Mouse (Mus musculus) left cerebral cortex, postnatal 36 days (tissue): Measurements from ENCODE around the gene Cx3cr1. TPM values are rescaled to one million over a fixed set of nuclear protein-coding genes. Genes with fewer than 3 reads are reported as not detected.

Experiments used
- DNase-seq, 2 experiments: peaks; one replicate each; pipeline ENCODE4 v3.0.0; 2021 to 2022; ENCODE audit warnings: low spot score in 2 of 2, mixed read lengths in 1 of 2
- intact Hi-C: fragments of 180-260 bp; cut with DNase I; formaldehyde crosslinking; loops from one replicate; pipeline ENCODE4 v1.15.1; 2025
- total RNA-seq, 2 experiments: library from RNA; stranded (reverse); gene quantifications; 2 replicates each; pipeline ENCODE4 v1.2.3; 2021

Cx3cr1 gene
- total RNA-seq, 2 experiments from 2014 or later: 30.9 to 32.8 TPM

DNA sequence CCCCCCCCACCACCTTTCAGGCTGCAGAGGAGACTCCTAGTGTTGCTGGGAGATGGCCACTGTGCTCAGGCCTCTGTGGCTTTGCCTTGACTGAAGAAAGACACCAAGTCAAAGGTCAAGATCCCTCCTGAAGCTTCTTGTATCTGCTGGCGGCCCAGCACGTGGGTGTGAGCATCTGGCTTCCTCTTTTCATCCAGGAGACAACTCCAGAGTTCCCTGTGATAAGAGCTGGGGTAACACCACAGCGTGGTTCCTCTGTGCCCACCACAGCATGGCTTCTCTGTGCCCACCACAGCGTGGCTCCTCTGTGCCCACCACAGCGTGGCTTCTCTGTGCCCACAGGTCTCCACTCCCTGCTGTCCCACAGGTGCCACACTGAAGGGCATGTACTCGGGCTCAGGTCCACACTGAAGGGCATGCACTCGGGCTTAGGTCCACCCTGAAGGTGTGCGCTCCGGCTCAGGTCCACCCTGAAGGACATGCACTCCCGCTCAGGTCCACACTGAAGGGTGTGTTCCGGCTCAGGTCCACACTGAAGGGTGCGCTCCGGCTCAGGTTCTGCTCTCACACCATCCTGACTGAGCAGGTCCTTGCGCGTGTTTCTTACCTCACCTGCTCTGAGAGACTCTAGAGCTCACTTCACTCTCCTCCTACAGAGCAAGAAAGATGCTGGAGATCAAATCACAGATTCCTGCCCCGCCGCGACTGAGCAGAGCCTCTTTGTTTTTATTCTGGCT, 13.6 kb upstream of the Cx3cr1 start:
- intact Hi-C loops: no loop called here

DNA sequence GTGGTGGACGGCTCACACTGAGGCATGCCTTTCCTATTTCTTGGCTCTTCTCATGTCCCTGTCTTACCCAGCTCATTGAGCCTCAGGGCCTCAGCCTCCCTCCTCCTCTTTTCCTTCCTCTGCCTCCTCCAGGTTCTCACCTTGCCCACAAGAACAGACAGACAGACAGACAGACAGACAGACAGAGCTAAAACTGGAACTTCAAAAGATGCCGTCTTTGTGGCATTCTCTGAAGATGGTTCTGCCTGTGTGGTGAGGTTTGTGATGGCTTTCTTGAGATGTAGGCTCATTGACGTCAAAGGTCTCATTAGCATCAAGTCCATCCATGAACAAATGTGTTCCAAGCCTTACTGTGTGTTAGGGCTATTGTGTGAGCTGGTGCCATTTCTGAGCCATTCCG, 13.0 kb upstream of the Cx3cr1 start:
- DNase-seq: no peak
- intact Hi-C loops: no loop called here

More for the DNA sequence above, 13.6 kb upstream of the Cx3cr1 start:
- no peak for DNase-seq

DNA sequence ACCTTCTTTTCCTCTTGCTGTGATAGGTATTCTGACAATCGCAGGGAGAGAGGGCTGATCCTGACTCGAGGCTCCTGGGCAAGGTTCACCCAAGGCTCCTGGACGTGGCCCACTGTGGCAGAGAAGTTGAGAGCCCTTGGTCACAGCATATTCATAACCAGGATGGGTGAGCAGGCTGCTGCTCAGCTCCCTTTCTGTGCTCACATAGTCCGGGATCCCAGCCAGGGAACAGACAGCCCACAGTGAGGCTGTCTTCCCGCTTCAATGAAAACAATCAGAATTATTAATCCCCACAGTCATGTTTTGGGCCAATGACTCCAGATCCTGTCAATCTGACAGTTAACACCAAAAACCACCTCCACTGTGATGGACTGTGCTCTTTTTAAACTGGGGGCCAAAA, 12.3 kb upstream of the Cx3cr1 start:
- peak in 1 of 2 experiments; percentile 17 for DNase-seq
- intact Hi-C loops: no loop called here

DNA sequence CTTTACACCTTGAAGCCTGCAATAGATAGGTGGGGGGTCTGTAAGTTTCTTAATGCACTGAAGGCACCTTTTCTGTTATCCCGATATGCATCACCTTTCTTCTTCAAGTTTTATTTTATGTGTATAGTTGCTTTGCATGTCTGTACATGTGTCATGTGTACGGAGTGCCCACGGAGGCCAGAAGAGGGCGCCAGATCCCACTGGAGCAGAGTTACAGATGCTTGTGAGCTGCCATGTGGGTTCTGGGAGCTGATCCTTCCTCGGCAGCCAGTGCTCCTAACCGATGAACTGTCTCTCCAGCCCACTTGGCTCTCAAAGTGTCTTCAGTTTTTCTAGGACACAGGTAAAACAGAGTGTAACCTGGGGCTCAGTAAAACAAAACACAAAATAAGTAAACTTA, 11.6 kb upstream of the Cx3cr1 start:
- intact Hi-C loops: no loop called here
- DNase-seq: no peak

DNA sequence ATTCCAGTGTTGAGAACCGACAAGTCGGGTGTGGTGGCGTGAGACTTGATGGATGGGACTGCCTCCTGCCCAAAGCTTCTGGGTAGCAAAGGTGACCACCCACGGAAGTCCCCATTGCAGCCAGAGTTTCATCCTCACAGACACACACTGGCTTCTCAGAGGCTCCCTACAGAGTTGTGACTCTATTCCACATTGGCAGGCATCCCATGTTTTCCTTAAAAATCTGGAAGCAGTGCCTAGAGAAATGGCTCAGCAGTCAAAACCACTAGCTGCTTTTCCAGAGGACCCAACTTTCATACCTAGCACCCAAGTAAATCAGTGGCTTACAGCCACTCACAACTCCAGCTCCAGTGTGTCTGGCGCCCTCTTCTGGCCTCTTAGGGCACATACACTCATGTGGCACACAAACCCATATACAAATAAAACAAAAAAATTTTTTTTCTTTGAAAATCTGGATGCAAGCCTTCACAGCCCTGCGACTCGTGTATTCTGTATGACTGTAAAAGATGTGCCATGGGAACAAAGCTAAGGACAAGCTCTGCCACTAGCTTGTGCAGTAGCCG, 10.9 kb upstream of the Cx3cr1 start:
- peak; percentile 32 for DNase-seq
- intact Hi-C loops: no loop called here

GRCm38 (mm10) chr9:120079901-120080300, 10.2 kb upstream of the Cx3cr1 start:
- intact Hi-C loops: no loop called here
- no peak for DNase-seq

- DNase-seq: no peak
- intact Hi-C loops: no loop called here
Measured at GRCm38 (mm10) chr9:120078241-120078640, 8.6 kb upstream of the Cx3cr1 start.

DNA sequence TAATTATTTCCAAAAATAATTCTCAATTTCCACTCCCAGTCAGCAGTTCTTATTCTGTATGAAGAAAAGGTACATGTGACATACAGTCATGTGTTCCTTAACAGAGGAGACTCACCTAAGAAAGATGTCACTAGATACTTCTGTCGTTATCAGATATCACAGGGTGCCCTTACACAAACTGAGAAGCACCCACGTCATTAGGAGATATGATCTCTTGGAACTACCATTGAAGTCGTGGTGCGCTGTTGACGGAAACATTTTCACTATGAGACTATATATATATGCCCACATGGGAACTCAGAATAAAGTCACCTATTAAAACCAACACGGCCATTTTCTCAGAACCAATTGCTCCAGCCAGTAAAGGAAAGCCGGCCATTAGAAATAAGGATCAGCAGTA, 4.8 kb upstream of the Cx3cr1 start:
- no peak for DNase-seq
- intact Hi-C loops: no loop called here

GRCm38 (mm10) chr9:120073169-120073568, 3.5 kb upstream of the Cx3cr1 start:
- DNase-seq: peak; percentile 64 to 65
- intact Hi-C loops: loop anchor here (2.0 kb wide), 1 partner anchor 44 kb away; no protein-coding TSS in a partner anchor

GRCm38 (mm10) chr9:120071251-120071650, 1.6 kb upstream of the Cx3cr1 start:
- intact Hi-C loops: no loop called here
- no peak for DNase-seq

GRCm38 (mm10) chr9:120068047-120068446, 1.6 kb downstream of the Cx3cr1 start:
- intact Hi-C loops: no loop called here
- no peak for DNase-seq

DNA sequence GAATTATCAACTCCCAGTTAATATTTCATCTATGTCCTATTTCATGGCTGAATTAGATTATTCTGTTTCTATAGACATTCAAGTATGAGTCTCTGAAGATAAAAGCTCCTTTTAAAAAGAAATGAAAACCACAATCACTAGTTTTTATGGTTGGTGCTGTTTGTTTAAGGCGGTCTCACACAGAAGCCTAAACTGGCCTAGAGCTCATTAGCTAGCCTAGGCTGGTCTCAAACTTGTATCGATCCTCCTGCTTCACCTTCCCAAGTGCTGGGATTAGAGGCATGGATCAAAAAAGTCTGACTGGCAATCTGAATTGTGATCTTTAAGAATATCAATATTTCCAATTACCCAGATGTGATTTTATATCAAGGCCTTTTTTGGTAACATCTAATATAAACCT, 2.1 kb downstream of the Cx3cr1 start:
- DNase-seq: no peak
- intact Hi-C loops: no loop called here

- intact Hi-C loops: no loop called here
- no peak for DNase-seq
Measured at GRCm38 (mm10) chr9:120064317-120064716, 5.4 kb downstream of the Cx3cr1 start.

DNA sequence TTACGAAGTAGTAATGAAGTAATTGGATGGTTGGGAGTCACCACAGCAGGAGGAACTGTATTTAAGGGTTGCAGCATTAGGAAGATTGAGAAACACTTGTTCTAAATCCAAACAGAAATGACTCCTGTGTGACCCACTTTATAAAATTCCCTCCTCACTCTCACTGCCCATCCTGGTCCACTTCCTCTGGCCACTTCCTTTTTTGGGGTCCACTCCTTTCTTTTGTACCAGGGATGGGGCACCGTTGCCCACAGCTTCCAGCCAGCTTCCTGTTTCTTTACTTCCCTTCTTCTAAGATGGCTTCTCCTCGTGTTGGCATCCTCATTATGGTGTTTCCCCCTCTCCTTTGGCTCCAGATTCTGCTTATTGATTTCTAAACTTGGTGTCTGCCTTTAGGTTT, 10.9 kb downstream of the Cx3cr1 start:
- intact Hi-C loops: no loop called here
- no peak for DNase-seq

DNA sequence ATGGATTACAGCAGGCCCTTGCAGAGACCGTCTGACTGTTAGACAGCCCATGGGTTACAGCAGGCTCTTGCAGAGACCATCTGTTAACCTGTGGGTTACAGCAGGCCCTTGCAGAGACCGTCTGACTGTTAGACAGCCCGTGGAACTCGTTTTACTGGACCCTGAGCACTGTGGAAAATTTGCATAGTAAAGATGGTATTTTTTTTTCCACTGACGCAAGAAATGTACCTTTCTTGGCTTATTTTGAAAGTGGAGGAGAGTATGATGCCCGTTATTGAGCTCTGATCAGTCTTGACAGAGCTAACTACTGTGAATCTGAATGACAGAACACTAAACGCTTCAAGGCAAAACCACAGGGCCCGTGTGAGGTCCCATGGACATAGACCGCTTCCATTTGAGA, 13.5 kb downstream of the Cx3cr1 start:
- no peak for DNase-seq
- intact Hi-C loops: no loop called here

DNA sequence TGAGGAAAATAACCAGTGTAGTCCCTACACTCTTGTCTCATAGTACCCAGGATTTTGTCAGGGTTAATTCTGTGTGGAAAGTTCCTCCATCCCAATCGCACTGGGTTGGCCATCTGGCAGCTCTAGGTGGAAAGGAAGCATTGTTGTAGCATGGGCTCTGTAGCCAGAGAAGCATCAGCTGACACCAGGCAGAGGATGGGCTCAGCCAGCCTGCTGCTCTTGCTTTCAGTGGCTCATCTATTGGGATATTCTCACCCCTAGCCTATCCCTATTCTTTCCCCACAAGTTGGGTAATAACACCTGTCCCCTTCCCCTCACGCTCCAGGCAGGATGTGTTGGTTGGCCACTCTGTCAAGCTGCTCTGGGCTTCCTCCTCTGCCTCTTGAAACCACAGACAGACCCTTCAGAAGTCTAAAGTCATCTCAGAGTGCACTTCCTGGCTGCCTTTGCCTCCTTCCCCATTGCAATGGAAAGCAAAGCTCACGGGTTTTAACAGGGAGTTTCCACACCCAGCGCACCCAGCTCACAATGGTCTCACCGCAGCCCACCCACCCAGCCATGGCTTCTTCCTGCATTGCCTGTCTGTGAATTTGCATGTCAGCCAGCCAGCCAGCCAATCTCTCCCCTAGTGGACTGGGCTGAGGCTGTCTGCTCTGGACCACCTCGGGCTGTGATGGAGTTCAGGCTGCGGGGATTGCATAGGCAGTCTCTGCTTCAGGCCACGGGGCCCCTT, 15.0 kb downstream of the Cx3cr1 start:
- peak in 1 of 2 experiments; percentile 17 for DNase-seq
- intact Hi-C loops: no loop called here

GRCm38 (mm10) chr9:120049407-120049806, 20.3 kb downstream of the Cx3cr1 start:
- intact Hi-C loops: no loop called here
- DNase-seq: no peak

DNA sequence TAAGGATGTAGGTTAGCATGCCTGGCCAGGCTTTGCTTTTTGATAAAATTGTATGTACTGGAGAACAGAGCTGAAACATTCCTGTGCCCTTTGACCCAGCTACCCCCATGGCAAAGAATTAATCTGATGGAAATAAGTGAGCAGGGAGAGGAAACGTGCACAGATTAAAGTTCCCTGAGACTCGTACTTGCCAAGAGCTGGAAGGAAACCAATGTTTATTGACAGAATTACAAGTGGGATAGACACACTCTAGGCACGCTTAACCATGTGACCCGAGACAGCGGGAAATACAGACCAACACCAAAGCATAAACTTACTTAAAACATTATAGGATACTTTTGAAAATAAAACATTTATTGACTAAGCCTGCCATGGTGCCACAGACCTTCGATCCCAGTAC, 21.2 kb downstream of the Cx3cr1 start:
- intact Hi-C loops: no loop called here
- DNase-seq: no peak

- intact Hi-C loops: no loop called here
Measured at GRCm38 (mm10) chr9:120043115-120043514, 26.6 kb downstream of the Cx3cr1 start.

GRCm38 (mm10) chr9:120037414-120037813, 32.3 kb downstream of the Cx3cr1 start:
- no peak for DNase-seq
- intact Hi-C loops: no loop called here

More at GRCm38 (mm10) chr9:120043115-120043514, 26.6 kb downstream of the Cx3cr1 start:
- no peak for DNase-seq

DNA sequence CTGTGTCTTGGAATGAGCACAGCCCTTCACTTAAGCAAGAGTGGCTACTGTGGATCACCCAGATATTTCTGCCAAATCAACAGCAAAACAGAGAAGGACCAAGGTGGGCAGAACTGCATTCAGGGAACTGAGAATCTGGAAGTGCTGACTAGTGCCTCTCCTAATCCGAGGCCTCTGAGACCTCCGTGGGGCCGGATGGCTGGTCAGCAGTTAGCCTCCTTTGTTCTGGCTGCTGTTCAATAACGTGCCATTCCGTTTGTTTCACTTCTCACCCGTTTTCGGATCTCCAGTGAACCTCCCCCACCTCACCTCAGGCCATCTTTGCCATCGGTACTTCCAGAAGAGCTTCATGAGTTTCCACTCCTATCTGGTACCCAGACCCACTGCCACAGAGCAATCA, 35.3 kb downstream of the Cx3cr1 start:
- no peak for DNase-seq
- intact Hi-C loops: no loop called here
